In genomic region chr8:107129171-107130025, GRCm38 (mm10) we compare ENCODE assay signal across 8 mouse cellular contexts. TPM values are rescaled to one million over a fixed set of nuclear protein-coding genes. Genes with fewer than 3 reads are reported as not detected.
DNase-seq lines count a peak whose midpoint lies in the region; ATAC-seq and TF ChIP-seq lines count a peak whose summit lies in the region.

No protein-coding gene starts in this region.

- H3K4me2 ChIP-seq in midbrain, postnatal 0 days (ENCODE audit: low read depth, low read length, poor library complexity, severe bottlenecking) = no peak overlapping the region
- no peak overlapping the region for H3K4me2 ChIP-seq in midbrain, embryonic 16.5 days (ENCODE audit: low read length)
- H3K4me2 ChIP-seq in kidney, postnatal 0 days (ENCODE audit: low read length) = no peak overlapping the region

- no peaks in the 10 kb centered on the region for H3K36me3 ChIP-seq in midbrain, postnatal 0 days (ENCODE audit: insufficient read depth, low read length)
- no peaks in the 10 kb centered on the region for H3K36me3 ChIP-seq in midbrain, embryonic 16.5 days (ENCODE audit: control insufficient read depth, insufficient read depth, low read length)
- no peaks in the 10 kb centered on the region for H3K36me3 ChIP-seq in kidney, postnatal 0 days (ENCODE audit: insufficient read depth, low read length)
- H3K36me3 ChIP-seq in testis, adult 2 months (ENCODE audit: control insufficient read depth, insufficient read depth, low read length) = no peaks in the 10 kb centered on the region

- WGBS in midbrain, postnatal 0 days = 39% methylated on average over 8 of the region's 8 CpGs
- WGBS in midbrain, embryonic 16.5 days = 39% methylated on average over 8 of the region's 8 CpGs
- WGBS in kidney, postnatal 0 days = 19% methylated on average over 8 of the region's 8 CpGs

- no peak for ATAC-seq in midbrain, postnatal 0 days (ENCODE audit: low FRiP score)
- ATAC-seq in midbrain, embryonic 16.5 days = no peak
- ATAC-seq in kidney, postnatal 0 days (replicated peaks; ENCODE audit: low FRiP score, low read depth) = peak; percentile 70

- no peak overlapping the region for H3K9ac ChIP-seq in midbrain, postnatal 0 days (replicated peaks; ENCODE audit: low read length, poor library complexity, severe bottlenecking)
- H3K9ac ChIP-seq in midbrain, embryonic 16.5 days (ENCODE audit: low read depth, low read length) = no peak overlapping the region
- H3K9ac ChIP-seq in kidney, postnatal 0 days (ENCODE audit: low read depth, low read length) = no peak overlapping the region

- H3K4me3 ChIP-seq in midbrain, postnatal 0 days (ENCODE audit: low read depth, low read length) = no peak overlapping the region
- H3K4me3 ChIP-seq in midbrain, embryonic 16.5 days (ENCODE audit: low read depth, low read length) = no peak overlapping the region
- no peak overlapping the region for H3K4me3 ChIP-seq in embryonic fibroblast, embryonic 13.5 days (ENCODE audit: insufficient read depth, low read length)
- H3K4me3 ChIP-seq in kidney, postnatal 0 days (replicated peaks; ENCODE audit: low read depth, low read length) = no peak overlapping the region
- no peak overlapping the region for H3K4me3 ChIP-seq in testis, adult 2 months (ENCODE audit: control insufficient read depth, low read depth, low read length)

- no peaks in the 10 kb centered on the region for H3K9me3 ChIP-seq in midbrain, postnatal 0 days (ENCODE audit: low read length)
- H3K9me3 ChIP-seq in midbrain, embryonic 16.5 days (replicated peaks; ENCODE audit: control insufficient read depth, low read length, poor library complexity, severe bottlenecking) = no peaks in the 10 kb centered on the region
- no peaks in the 10 kb centered on the region for H3K9me3 ChIP-seq in kidney, postnatal 0 days (replicated peaks; ENCODE audit: low read length)

- TF ChIP-seq POLR2A in embryonic fibroblast, embryonic 13.5 days (IDR thresholded peaks at IDR 0.05; ENCODE audit: low read depth, low read length) = no peak
- TF ChIP-seq POLR2A in testis, adult 2 months (IDR thresholded peaks at IDR 0.05; ENCODE audit: control insufficient read depth, low read depth, low read length) = no peak

- H3K27me3 ChIP-seq in midbrain, postnatal 0 days (ENCODE audit: insufficient read depth, low read length) = no peaks in the 10 kb centered on the region
- H3K27me3 ChIP-seq in midbrain, embryonic 16.5 days (ENCODE audit: control insufficient read depth, insufficient read depth, low read depth, low read length) = no peaks in the 10 kb centered on the region
- H3K27me3 ChIP-seq in kidney, postnatal 0 days (ENCODE audit: insufficient read depth, low read length) = no peaks in the 10 kb centered on the region
- H3K27me3 ChIP-seq in testis, adult 2 months (ENCODE audit: control insufficient read depth, insufficient read depth, low read length) = no peaks in the 10 kb centered on the region

- TF ChIP-seq CTCF in midbrain, postnatal 0 days (IDR thresholded peaks at IDR 0.05) = no peak
- TF ChIP-seq CTCF in embryonic fibroblast, embryonic 13.5 days (IDR thresholded peaks at IDR 0.05; ENCODE audit: borderline replicate concordance, insufficient read depth, low read length) = no peak
- no peak for TF ChIP-seq CTCF in kidney, postnatal 0 days (IDR thresholded peaks at IDR 0.05; ENCODE audit: low read depth)
- TF ChIP-seq CTCF in testis, adult 2 months (IDR thresholded peaks at IDR 0.05; ENCODE audit: control insufficient read depth, insufficient read depth, insufficient replicate concordance, low read depth, low read length) = no peak

- peak; percentile 30 for DNase-seq in midbrain, postnatal 0 days (ENCODE audit: low spot score)
- peak; percentile 90 for DNase-seq in kidney, postnatal 0 days (ENCODE audit: low spot score)
- DNase-seq in frontal cortex, adult 2 months (ENCODE audit: extremely low spot score in 1 of 2, low spot score in 1 of 2) = no peak
- no peak for DNase-seq in right cerebral cortex, postnatal 4 days
- DNase-seq in spleen, adult 12 weeks (ENCODE audit: low spot score) = no peak

- no peaks in the 10 kb centered on the region for H3K4me1 ChIP-seq in midbrain, postnatal 0 days (ENCODE audit: insufficient read depth, low read length)
- H3K4me1 ChIP-seq in midbrain, embryonic 16.5 days (ENCODE audit: control insufficient read depth, insufficient read depth, low read length) = no peaks in the 10 kb centered on the region
- no peaks in the 10 kb centered on the region for H3K4me1 ChIP-seq in embryonic fibroblast, embryonic 13.5 days (ENCODE audit: control insufficient read depth, insufficient read depth, low read length)
- peaks cover 34% of the 10 kb centered on the region for H3K4me1 ChIP-seq in kidney, postnatal 0 days (replicated peaks; ENCODE audit: insufficient read depth, low read length)
- peaks cover 5% of the 10 kb centered on the region for H3K4me1 ChIP-seq in testis, adult 2 months (ENCODE audit: control insufficient read depth, insufficient read depth, low read length)

- H3K27ac ChIP-seq in midbrain, postnatal 0 days (ENCODE audit: low read depth, low read length) = no peak overlapping the region
- H3K27ac ChIP-seq in midbrain, embryonic 16.5 days (ENCODE audit: low read length) = no peak overlapping the region
- H3K27ac ChIP-seq in embryonic fibroblast, embryonic 13.5 days (ENCODE audit: insufficient read depth, low read length) = peak overlapping the region; percentile 71
- peak overlapping the region; percentile 86 for H3K27ac ChIP-seq in kidney, postnatal 0 days
- 0 out of 2 replicates have a peak overlapping the region, but pooled peaks have one; percentile 45 for H3K27ac ChIP-seq in testis, adult 2 months (ENCODE audit: control insufficient read depth, insufficient read depth, low read depth, low read length)

RNA-seq across cellular contexts. Expression of gene Cyb5b, which starts 21.0 kb away (rescaled TPM):
- 103 and 120 TPM in 2 replicates for total RNA-seq in midbrain, postnatal 0 days (2014; rRNA removed)
- 89.7 and 91.4 TPM in 2 replicates for polyA plus RNA-seq in midbrain, postnatal 0 days (2015; fragmentation: Nextera tagmentation; extraction: Ambion mirVana)
- 120 and 124 TPM in 2 replicates for polyA plus RNA-seq in midbrain, embryonic 16.5 days (2015; fragmentation: Nextera tagmentation; extraction: Ambion mirVana)
- polyA plus RNA-seq in embryonic fibroblast, embryonic 13.5 days (2011; ENCODE audit: insufficient read length, low read depth, missing spikeins) = 95.0 and 110 TPM in 2 replicates
- polyA plus RNA-seq in kidney, postnatal 0 days (2015; fragmentation: Nextera tagmentation; extraction: Ambion mirVana) = 116 and 126 TPM in 2 replicates
- polyA plus RNA-seq in testis, adult 2 months (2012; rRNA removed) = 31.2 and 31.4 TPM in 2 replicates
- polyA plus RNA-seq in frontal cortex, adult 2 months (2012; rRNA removed) = 108 TPM in 2 replicates

RNA-seq across cellular contexts. Expression of gene Terf2, which starts 33.1 kb away (rescaled TPM):
- total RNA-seq in midbrain, postnatal 0 days (2014; rRNA removed) = 20.4 and 22.7 TPM in 2 replicates
- 24.1 and 25.7 TPM in 2 replicates for polyA plus RNA-seq in midbrain, postnatal 0 days (2015; fragmentation: Nextera tagmentation; extraction: Ambion mirVana)
- 26.4 and 28.3 TPM in 2 replicates for polyA plus RNA-seq in midbrain, embryonic 16.5 days (2015; fragmentation: Nextera tagmentation; extraction: Ambion mirVana)
- 28.0 and 35.7 TPM in 2 replicates for polyA plus RNA-seq in embryonic fibroblast, embryonic 13.5 days (2011; ENCODE audit: insufficient read length, low read depth, missing spikeins)
- 17.4 and 18.2 TPM in 2 replicates for polyA plus RNA-seq in kidney, postnatal 0 days (2015; fragmentation: Nextera tagmentation; extraction: Ambion mirVana)
- 13.6 and 14.1 TPM in 2 replicates for polyA plus RNA-seq in testis, adult 2 months (2012; rRNA removed)
- polyA plus RNA-seq in frontal cortex, adult 2 months (2012; rRNA removed) = 33.2 and 34.8 TPM in 2 replicates

Comparison
In these comparisons a context has a peak if more than half of its experiments do, and no peak if none do; other contexts are left out.
1. DNase-seq: peak in midbrain, postnatal 0 days (single experiment) and kidney, postnatal 0 days (single experiment); none in frontal cortex, adult 2 months (0 of 2), right cerebral cortex, postnatal 4 days (single experiment) and spleen, adult 12 weeks (single experiment).
2. H3K27ac ChIP-seq: peak in embryonic fibroblast, embryonic 13.5 days (single experiment), kidney, postnatal 0 days (single experiment) and testis, adult 2 months (single experiment); none in midbrain, postnatal 0 days (single experiment) and midbrain, embryonic 16.5 days (single experiment).